Mouse (Mus musculus): ENCODE results near the gene Mad1l1. TPM values are rescaled to one million over a fixed set of nuclear protein-coding genes. Genes with fewer than 3 reads are reported as not detected.

Gene Mad1l1
- polyA plus RNA-seq, 1 experiment from 2014 or later, result 21.0 TPM

GRCm38 (mm10) chr5:140282900-140283299 is 38.5 kb downstream of the Mad1l1 start:
- WGBS (ENCODE audit: insufficient replicate concordance), result 80% methylated on average over 3 of the region's 3 CpGs

GRCm38 (mm10) chr5:140282376-140282775 is 39.0 kb downstream of the Mad1l1 start:
- no peaks in the 10 kb centered on the region for H3K9me3 ChIP-seq (replicated peaks)
- no peak overlapping the region for H3K4me2 ChIP-seq
- H3K4me1 ChIP-seq (replicated peaks), result no peaks in the 10 kb centered on the region
- WGBS (ENCODE audit: insufficient replicate concordance), result 75% methylated on average over 8 of the region's 8 CpGs
- H3K36me3 ChIP-seq (replicated peaks), result peaks cover 39% of the 10 kb centered on the region
- ATAC-seq (ENCODE audit: insufficient read depth), result no peak
- no peak overlapping the region for H3K27ac ChIP-seq (replicated peaks)
- no peak overlapping the region for H3K4me3 ChIP-seq (replicated peaks)
- no peak overlapping the region for H3K9ac ChIP-seq
- no peaks in the 10 kb centered on the region for H3K27me3 ChIP-seq

More at GRCm38 (mm10) chr5:140282900-140283299, 38.5 kb downstream of the Mad1l1 start:
- Histone ChIP-seq H3K4me1 (replicated peaks) (no peaks in the 10 kb centered on the region), H3K9me3 (replicated peaks) (no peaks in the 10 kb centered on the region), H3K4me2 (no peak overlapping the region), H3K4me3 (replicated peaks) (no peak overlapping the region), H3K9ac (no peak overlapping the region), H3K27me3 (no peaks in the 10 kb centered on the region), H3K27ac (replicated peaks) (no peak overlapping the region), H3K36me3 (replicated peaks) (peaks cover 41% of the 10 kb centered on the region)
- ATAC-seq (ENCODE audit: insufficient read depth), result no peak

DNA sequence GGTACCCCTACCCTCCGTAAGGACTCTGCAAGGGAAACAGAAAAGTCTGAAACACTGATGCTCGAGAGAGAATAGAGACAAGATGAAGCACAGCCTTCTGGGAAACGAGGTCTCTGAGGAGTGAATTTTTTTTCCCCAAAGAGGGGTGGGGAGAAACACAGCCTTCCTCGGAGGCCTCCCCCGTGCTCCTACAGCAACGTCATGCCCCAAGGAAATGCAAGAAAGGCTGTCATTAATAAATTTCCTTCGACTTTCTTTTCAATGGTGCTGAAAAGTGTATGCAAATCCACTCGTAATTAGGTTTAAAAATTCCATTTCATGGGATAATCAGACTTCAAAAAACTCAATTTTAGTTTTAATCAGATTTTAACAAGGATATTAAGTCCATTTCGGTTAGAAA is 41.1 kb downstream of the Mad1l1 start:
- 72% methylated on average over 9 of the region's 9 CpGs for WGBS (ENCODE audit: insufficient replicate concordance)
- no peak overlapping the region for H3K27ac ChIP-seq (replicated peaks)
- no peak overlapping the region for H3K4me3 ChIP-seq (replicated peaks)
- ATAC-seq (ENCODE audit: insufficient read depth), result no peak
- H3K36me3 ChIP-seq (replicated peaks), result peaks cover 35% of the 10 kb centered on the region
- H3K4me2 ChIP-seq, result no peak overlapping the region
- H3K9me3 ChIP-seq (replicated peaks), result no peaks in the 10 kb centered on the region
- no peaks in the 10 kb centered on the region for H3K4me1 ChIP-seq (replicated peaks)
- H3K9ac ChIP-seq, result no peak overlapping the region
- H3K27me3 ChIP-seq, result no peaks in the 10 kb centered on the region

DNA sequence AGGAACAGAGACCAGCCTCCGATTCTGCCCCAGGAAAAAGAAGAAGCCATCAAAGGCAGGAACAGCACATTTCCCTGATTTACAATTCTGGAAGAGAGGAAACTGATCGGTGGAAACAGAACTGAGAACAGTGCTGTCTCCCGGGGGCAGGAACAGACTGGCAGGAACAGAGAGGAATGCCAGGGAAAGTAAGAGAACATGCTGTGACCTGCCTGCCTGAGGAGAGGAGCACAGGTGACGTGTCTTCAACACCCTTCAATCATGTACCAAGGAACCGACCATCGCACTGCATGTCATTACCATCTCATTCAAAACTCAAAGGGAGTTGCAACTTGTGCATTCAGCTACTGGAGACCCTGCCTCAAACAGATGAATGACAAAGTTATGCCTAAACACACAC is 44.6 kb downstream of the Mad1l1 start:
- Histone ChIP-seq H3K27ac (replicated peaks) (no peak overlapping the region), H3K4me1 (replicated peaks) (no peaks in the 10 kb centered on the region), H3K27me3 (no peaks in the 10 kb centered on the region), H3K4me2 (no peak overlapping the region), H3K9ac (no peak overlapping the region), H3K4me3 (replicated peaks) (no peak overlapping the region), H3K36me3 (replicated peaks) (peaks cover 35% of the 10 kb centered on the region), H3K9me3 (replicated peaks) (no peaks in the 10 kb centered on the region)
- ATAC-seq (ENCODE audit: insufficient read depth), result no peak
- 74% methylated on average over 6 of the region's 6 CpGs for WGBS (ENCODE audit: insufficient replicate concordance)

- H3K9me3 ChIP-seq (replicated peaks), result no peaks in the 10 kb centered on the region
- no peak overlapping the region for H3K9ac ChIP-seq
- ATAC-seq (ENCODE audit: insufficient read depth), result no peak
- H3K27ac ChIP-seq (replicated peaks), result no peak overlapping the region
- WGBS (ENCODE audit: insufficient replicate concordance), result 81% methylated on average over 5 of the region's 5 CpGs
- 0 out of 2 replicates have a peak, but pooled peaks cover 18% of the 10 kb centered on the region for H3K36me3 ChIP-seq (replicated peaks)
- H3K4me1 ChIP-seq (replicated peaks), result no peaks in the 10 kb centered on the region
- no peak overlapping the region for H3K4me2 ChIP-seq
- H3K27me3 ChIP-seq, result no peaks in the 10 kb centered on the region
- no peak overlapping the region for H3K4me3 ChIP-seq (replicated peaks)
These were observed 50.2 kb downstream of the Mad1l1 start for GRCm38 (mm10) chr5:140270976-140271685.

- Histone ChIP-seq H3K9ac (no peak overlapping the region), H3K27me3 (no peaks in the 10 kb centered on the region), H3K4me1 (replicated peaks) (peaks cover 4% of the 10 kb centered on the region), H3K9me3 (replicated peaks) (no peaks in the 10 kb centered on the region), H3K4me3 (replicated peaks) (no peak overlapping the region), H3K36me3 (replicated peaks) (0 out of 2 replicates have a peak, but pooled peaks cover 5% of the 10 kb centered on the region), H3K4me2 (no peak overlapping the region), H3K27ac (replicated peaks) (no peak overlapping the region)
- ATAC-seq (ENCODE audit: insufficient read depth), result no peak
- WGBS (ENCODE audit: insufficient replicate concordance), result 78% methylated on average over 4 of the region's 4 CpGs
These were observed 53.0 kb downstream of the Mad1l1 start for GRCm38 (mm10) chr5:140268396-140268795.

GRCm38 (mm10) chr5:140267061-140267460 is 54.3 kb downstream of the Mad1l1 start:
- Histone ChIP-seq H3K9me3 (replicated peaks) (no peaks in the 10 kb centered on the region), H3K9ac (no peak overlapping the region), H3K4me2 (no peak overlapping the region), H3K36me3 (replicated peaks) (0 out of 2 replicates have a peak, but pooled peaks cover 1% of the 10 kb centered on the region), H3K4me3 (replicated peaks) (no peak overlapping the region), H3K27me3 (no peaks in the 10 kb centered on the region), H3K27ac (replicated peaks) (no peak overlapping the region), H3K4me1 (replicated peaks) (peaks cover 4% of the 10 kb centered on the region)
- no peak for ATAC-seq (ENCODE audit: insufficient read depth)
- 22% methylated on average over 2 of the region's 2 CpGs for WGBS (ENCODE audit: insufficient replicate concordance)

DNA sequence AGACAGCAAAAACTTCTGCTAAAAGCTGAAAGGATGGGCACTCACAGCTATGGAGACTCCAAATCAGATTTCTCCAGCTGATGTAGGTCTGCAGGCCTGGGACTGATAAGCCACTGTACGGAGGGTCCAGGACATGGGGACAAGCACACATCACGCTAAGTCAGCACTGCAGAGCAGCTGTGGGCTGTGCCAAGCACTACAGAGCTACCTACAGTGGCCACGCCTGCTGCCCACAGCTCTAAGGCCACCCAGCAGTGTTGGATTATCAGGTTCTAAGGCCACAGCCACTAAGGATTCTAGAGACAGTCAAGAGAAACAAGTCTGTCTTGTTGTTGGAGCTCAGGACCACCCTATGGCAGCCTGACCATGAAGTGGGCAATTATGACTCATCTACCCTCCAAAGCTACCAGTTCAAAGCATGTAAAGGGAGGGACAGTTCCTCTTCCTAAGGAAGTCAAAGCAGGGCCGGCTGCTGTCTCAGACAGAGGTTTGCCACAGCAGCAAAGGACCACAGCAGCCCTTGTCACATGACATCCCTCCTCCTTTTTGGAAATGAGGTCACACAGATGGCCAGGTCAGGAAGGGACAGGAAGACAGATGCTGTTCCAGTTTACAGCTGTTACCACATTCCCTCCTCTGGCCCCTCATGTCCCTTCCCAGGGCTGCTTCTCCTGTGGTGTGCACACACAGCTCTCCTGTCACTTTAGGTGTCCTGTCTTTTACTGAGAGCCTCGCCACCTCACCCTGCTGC is 56.4 kb downstream of the Mad1l1 start:
- H3K9ac ChIP-seq, result no peak overlapping the region
- no peak overlapping the region for H3K27ac ChIP-seq (replicated peaks)
- H3K4me3 ChIP-seq (replicated peaks), result no peak overlapping the region
- H3K36me3 ChIP-seq (replicated peaks), result peaks cover 12% of the 10 kb centered on the region; the same call in 1 of the 2 replicates
- ATAC-seq (ENCODE audit: insufficient read depth), result no peak
- 41% methylated on average over 5 of the region's 5 CpGs for WGBS (ENCODE audit: insufficient replicate concordance)
- no peaks in the 10 kb centered on the region for H3K9me3 ChIP-seq (replicated peaks)
- peaks cover 4% of the 10 kb centered on the region for H3K4me1 ChIP-seq (replicated peaks)
- H3K4me2 ChIP-seq, result no peak overlapping the region
- no peaks in the 10 kb centered on the region for H3K27me3 ChIP-seq

DNA sequence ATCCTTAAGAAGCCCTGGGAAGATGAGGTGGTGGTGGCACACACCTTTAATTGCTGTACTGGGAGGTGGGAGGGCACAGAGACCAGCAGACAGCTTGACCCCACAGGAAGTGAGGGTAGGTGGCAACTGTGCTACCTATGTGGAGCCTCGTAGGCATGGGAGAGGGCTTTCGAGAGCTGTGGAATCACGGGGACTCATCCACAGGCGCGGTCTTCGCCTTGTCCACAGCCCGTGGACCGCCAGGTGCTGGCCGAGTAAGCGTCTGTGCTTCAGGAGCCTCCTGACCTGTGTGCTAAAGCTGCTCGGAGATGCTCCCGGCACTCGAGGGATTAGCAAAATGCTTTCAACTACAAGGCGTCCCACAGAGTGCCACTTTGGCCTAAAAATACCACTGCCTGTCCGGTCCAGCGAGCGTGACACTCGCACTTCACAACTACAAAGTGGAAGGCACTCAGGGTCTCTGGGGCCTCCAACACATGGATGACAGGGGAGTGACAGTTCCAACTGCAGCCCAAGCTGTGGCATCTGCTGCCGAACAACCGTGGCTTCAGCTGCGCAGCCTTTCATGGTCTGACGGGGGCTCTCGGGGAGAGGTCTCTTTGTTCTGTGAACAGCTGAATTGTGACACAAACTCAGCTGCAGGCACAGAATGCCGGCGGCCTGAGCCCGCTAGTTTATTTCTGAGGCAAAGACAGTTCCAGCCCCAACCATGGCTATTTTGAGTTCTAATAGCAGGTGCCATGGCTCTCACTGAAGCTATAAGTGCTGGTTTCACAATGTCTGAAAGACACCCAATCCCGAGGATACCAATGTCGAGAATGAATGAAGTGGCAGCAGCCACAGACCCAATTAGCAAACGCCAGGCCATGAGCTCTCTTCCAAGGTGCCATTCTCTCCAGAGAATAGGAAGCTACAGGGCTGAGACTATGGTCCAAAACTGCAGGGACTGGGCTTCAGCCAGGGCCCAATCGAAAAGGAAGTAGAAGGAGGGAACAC is 57.3 kb downstream of the Mad1l1 start:
- Histone ChIP-seq H3K4me2 (no peak overlapping the region), H3K27me3 (no peaks in the 10 kb centered on the region), H3K9me3 (replicated peaks) (no peaks in the 10 kb centered on the region), H3K36me3 (replicated peaks) (peaks cover 19% of the 10 kb centered on the region; the same call in 1 of the 2 replicates), H3K27ac (replicated peaks) (no peak overlapping the region), H3K9ac (no peak overlapping the region), H3K4me1 (replicated peaks) (peaks cover 4% of the 10 kb centered on the region), H3K4me3 (replicated peaks) (no peak overlapping the region)
- ATAC-seq (ENCODE audit: insufficient read depth), result no peak
- 83% methylated on average over 30 of the region's 30 CpGs for WGBS (ENCODE audit: insufficient replicate concordance)

- no peaks in the 10 kb centered on the region for H3K9me3 ChIP-seq (replicated peaks)
- H3K27ac ChIP-seq (replicated peaks), result no peak overlapping the region
- peaks cover 4% of the 10 kb centered on the region for H3K4me1 ChIP-seq (replicated peaks)
- no peak for ATAC-seq (ENCODE audit: insufficient read depth)
- H3K27me3 ChIP-seq, result no peaks in the 10 kb centered on the region
- H3K9ac ChIP-seq, result no peak overlapping the region
- H3K4me3 ChIP-seq (replicated peaks), result no peak overlapping the region
- peaks cover 24% of the 10 kb centered on the region; the same call in 1 of the 2 replicates for H3K36me3 ChIP-seq (replicated peaks)
- 71% methylated on average over 3 of the region's 3 CpGs for WGBS (ENCODE audit: insufficient replicate concordance)
- H3K4me2 ChIP-seq, result no peak overlapping the region
These were observed 59.0 kb downstream of the Mad1l1 start for GRCm38 (mm10) chr5:140262401-140262800.
